Mouse (Mus musculus) heart, adult 8-10 months (tissue): ENCODE results near the gene Mtg1. TPM values are rescaled to one million over a fixed set of nuclear protein-coding genes. Genes with fewer than 3 reads are reported as not detected.

Experiments used
- DNase-seq: peaks from one replicate; pipeline ENCODE4 v3.0.0; 2022; ENCODE audit warnings: low spot score
- total RNA-seq, 4 experiments: library from RNA; stranded (reverse); gene quantifications; 2 replicates each; pipeline ENCODE4 v1.2.4; 2022

Mtg1 gene
- total RNA-seq, result 10 to 100 TPM; 24.2 to 32.4 (median 29.3) TPM

GRCm38 (mm10) chr7:140137135-140138020 is at the start of gene Mtg1:
Gene Mtg1, plus strand, starts transcription at chr7:140137564.
- DNase-seq, result peak; percentile 95

- no peak for DNase-seq
Observed at GRCm38 (mm10) chr7:140090601-140091000, 46.8 kb upstream of the Mtg1 start.

GRCm38 (mm10) chr7:140092924-140093528 is 44.3 kb upstream of the Mtg1 start, which contains the start of gene Prap1:
Gene Prap1, plus strand, starts transcription at chr7:140093395.
- DNase-seq, result no peak

GRCm38 (mm10) chr7:140094954-140095353 is 42.4 kb upstream of the Mtg1 start:
- DNase-seq, result no peak

- DNase-seq, result no peak
Observed at GRCm38 (mm10) chr7:140095556-140095955, 41.8 kb upstream of the Mtg1 start.

- DNase-seq, result no peak
Observed at GRCm38 (mm10) chr7:140096055-140096454, 41.3 kb upstream of the Mtg1 start.

- DNase-seq, result no peak
Observed at GRCm38 (mm10) chr7:140098466-140098865, 38.9 kb upstream of the Mtg1 start.

- no peak for DNase-seq
Observed at GRCm38 (mm10) chr7:140101498-140101897, 35.9 kb upstream of the Mtg1 start.

- DNase-seq, result peak; percentile 88
Observed at GRCm38 (mm10) chr7:140101993-140102860, 35.1 kb upstream of the Mtg1 start, which contains the start of gene Fuom. Gene Fuom, minus strand, starts transcription at chr7:140102441.

GRCm38 (mm10) chr7:140104009-140104408 is 33.4 kb upstream of the Mtg1 start:
- no peak for DNase-seq

GRCm38 (mm10) chr7:140111943-140112342 is 25.4 kb upstream of the Mtg1 start:
- DNase-seq, result no peak

GRCm38 (mm10) chr7:140115583-140116328 is 21.6 kb upstream of the Mtg1 start, which contains the start of gene Paox:
Gene Paox, plus strand, starts transcription at chr7:140115799.
- DNase-seq, result peak; percentile 67

- peak; percentile 93 for DNase-seq
Observed at GRCm38 (mm10) chr7:140116329-140117054, 20.9 kb upstream of the Mtg1 start, which contains the start of gene Echs1. Gene Echs1, minus strand, starts transcription at chr7:140116476.

- no peak for DNase-seq
Observed at GRCm38 (mm10) chr7:140120484-140120883, 16.9 kb upstream of the Mtg1 start.

GRCm38 (mm10) chr7:140121338-140121910 is 15.9 kb upstream of the Mtg1 start:
- no peak for DNase-seq

- DNase-seq, result no peak
Observed at GRCm38 (mm10) chr7:140122765-140123164, 14.6 kb upstream of the Mtg1 start.

GRCm38 (mm10) chr7:140124382-140124781 is 13.0 kb upstream of the Mtg1 start:
- no peak for DNase-seq

- DNase-seq, result peak; percentile 93
Observed at GRCm38 (mm10) chr7:140125278-140126021, 11.9 kb upstream of the Mtg1 start.

- no peak for DNase-seq
Observed at GRCm38 (mm10) chr7:140126022-140126350, 11.4 kb upstream of the Mtg1 start.
